Mouse (Mus musculus): ENCODE data around the gene Tnfrsf11a.

DNA sequence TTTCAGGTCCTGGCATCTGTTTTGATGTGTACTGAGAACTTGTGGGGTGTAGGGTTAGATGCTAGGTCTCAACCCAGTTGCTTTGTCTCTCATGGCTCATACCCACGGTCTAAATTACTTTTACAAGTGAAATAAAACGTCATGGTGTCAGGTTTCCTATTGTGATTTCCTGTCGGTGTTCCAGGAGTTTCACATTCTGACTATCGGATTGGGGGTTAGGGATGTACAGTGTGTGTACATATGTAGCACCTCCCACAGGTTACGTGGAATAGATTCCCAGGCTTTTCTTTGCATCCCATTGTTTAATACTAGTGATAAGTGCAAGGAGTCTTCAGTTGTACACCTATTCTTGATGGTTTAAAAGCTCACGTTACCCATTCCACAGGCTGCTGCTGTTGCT, 38.5 kb downstream of the Tnfrsf11a start:
- TF ChIP-seq POLR2A (IDR thresholded peaks at IDR 0.05; ENCODE audit: insufficient read length, low read depth) (no peak), MYOG (IDR thresholded peaks at IDR 0.05; ENCODE audit: control insufficient read depth in 1 of 3, insufficient read depth in 1 of 3, insufficient read length in 2 of 3, low read depth in 2 of 3) (no peak), E2F4 (IDR thresholded peaks at IDR 0.05; ENCODE audit: insufficient read depth) (no peak), MYOD1 (IDR thresholded peaks at IDR 0.05; ENCODE audit: control insufficient read depth in 1 of 3, insufficient read length in 2 of 3, low read depth in 2 of 3) (no peak), USF1 (IDR thresholded peaks at IDR 0.05; ENCODE audit: low read depth) (no peak), POLR2AphosphoS2 (IDR thresholded peaks at IDR 0.05; ENCODE audit: insufficient read length, low read depth) (no peak), MAX (IDR thresholded peaks at IDR 0.05; ENCODE audit: low read depth) (no peak), REST (IDR thresholded peaks at IDR 0.05; ENCODE audit: insufficient read depth, insufficient read length) (no peak), TCF12 (IDR thresholded peaks at IDR 0.05; ENCODE audit: insufficient read depth, poor library complexity, severe bottlenecking) (no peak), TCF3 (IDR thresholded peaks at IDR 0.05; ENCODE audit: insufficient read length, low read depth) (no peak), CEBPB (IDR thresholded peaks at IDR 0.05; ENCODE audit: insufficient read depth, poor library complexity, severe bottlenecking) (no peak), SRF (IDR thresholded peaks at IDR 0.05; ENCODE audit: control insufficient read depth, insufficient read length, low read depth) (no peak)
